Comparison of ENCODE assay signal across 9 mouse cellular contexts in the genomic region with DNA sequence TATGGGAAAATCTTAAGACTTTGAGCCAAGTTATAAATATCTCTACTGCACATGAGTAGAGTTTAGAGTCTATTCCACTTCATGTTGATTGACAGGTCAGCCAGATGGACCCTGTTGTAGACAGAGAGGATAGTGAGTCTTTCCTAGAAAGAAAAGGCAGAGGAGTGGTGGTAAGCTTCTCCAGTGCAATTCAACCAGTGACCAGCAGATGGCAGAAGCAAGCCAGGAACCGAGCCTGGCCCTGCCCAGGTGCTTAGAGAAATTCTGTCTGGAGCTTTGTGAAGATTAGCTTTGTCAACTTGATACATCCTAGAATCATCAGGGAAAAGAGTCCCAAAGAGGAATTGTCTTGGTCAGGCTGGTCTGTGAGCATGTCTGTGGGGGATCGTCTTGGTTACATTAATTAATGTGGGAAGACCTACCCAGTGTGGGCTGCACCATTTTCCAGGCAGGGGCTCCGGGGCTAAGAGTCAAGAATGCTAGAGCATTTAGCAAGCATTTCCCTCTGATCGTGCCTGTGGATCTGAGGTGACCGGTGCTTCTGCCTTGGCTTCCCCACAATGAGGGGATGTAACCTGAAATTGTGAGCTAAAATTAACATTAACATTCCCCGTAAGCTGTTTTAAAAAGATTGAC.
DNase-seq lines count a peak whose midpoint lies in the region; ATAC-seq and TF ChIP-seq lines count a peak whose summit lies in the region.
"Had no signal": no experiment of that assay in that cellular context is flagged by ENCODE, and none has a peak within 500 bp of the region (broad histone marks: within the 10 kb centered on the region; RNA-seq: fewer than 3 reads in every experiment).

No protein-coding gene starts in this region.

- no peak overlapping the region for H3K9ac ChIP-seq in lung, embryonic 14.5 days
- H3K9ac ChIP-seq: embryonic facial prominence, embryonic 15.5 days had no signal

- no peaks in the 10 kb centered on the region for H3K9me3 ChIP-seq in lung, embryonic 14.5 days (ENCODE audit: low read depth, low read length)
- H3K9me3 ChIP-seq: embryonic facial prominence, embryonic 15.5 days had no signal

- WGBS in lung, embryonic 14.5 days: 40% methylated on average over 6 of the region's 6 CpGs

- ATAC-seq in hematopoietic stem cell, adult 5-6 weeks (replicated peaks in 1 of 2; ENCODE audit: insufficient read depth in 1 of 2, low FRiP score in 2 of 2, low TSS enrichment in 1 of 2, low read depth in 1 of 2, poor library complexity in 2 of 2, severe bottlenecking in 2 of 2): peak; percentile 47
- peak; percentile 47; the same call in 1 of the 2 replicates for ATAC-seq in lung, embryonic 14.5 days (ENCODE audit: insufficient read depth)

- H3K4me1 ChIP-seq in lung, embryonic 14.5 days (ENCODE audit: insufficient read depth): no peaks in the 10 kb centered on the region

- peak; percentile 93 for TF ChIP-seq CTCF in lung, embryonic 14.5 days (IDR thresholded peaks at IDR 0.05; ENCODE audit: low read depth)

- H3K4me3 ChIP-seq in lung, embryonic 14.5 days (ENCODE audit: low read depth, low read length): no peak overlapping the region
- H3K4me3 ChIP-seq: embryonic facial prominence, embryonic 15.5 days had no signal

- DNase-seq in CD4-positive, CD25-positive, alpha-beta regulatory T cell, adult 2 months (ENCODE audit: low read depth, low spot score): peak; percentile 80
- DNase-seq in adrenal gland, adult 8-10 months: peak; percentile 13
- peak; percentile 62 for DNase-seq in embryo, embryonic 11.5 days (ENCODE audit: low read depth, low spot score)
- DNase-seq in layer of hippocampus, adult 11-12 months (ENCODE audit: low spot score): peak; percentile 78
- peak; percentile 86 for DNase-seq in lung, embryonic 14.5 days
- peak; percentile 64 for DNase-seq in ovary, postnatal 14 days (ENCODE audit: low spot score)
- peak; percentile 75 for DNase-seq in thymus, postnatal 14 days

- H3K27ac ChIP-seq in lung, embryonic 14.5 days (ENCODE audit: low read depth): no peak overlapping the region
- H3K27ac ChIP-seq: embryonic facial prominence, embryonic 15.5 days had no signal

- H3K36me3 ChIP-seq in lung, embryonic 14.5 days (ENCODE audit: insufficient read depth): no peaks in the 10 kb centered on the region
- H3K36me3 ChIP-seq: embryonic facial prominence, embryonic 15.5 days had no signal

- H3K27me3 ChIP-seq in lung, embryonic 14.5 days (ENCODE audit: insufficient read depth, low read length): no peaks in the 10 kb centered on the region

- H3K4me2 ChIP-seq in lung, embryonic 14.5 days: no peak overlapping the region
- H3K4me2 ChIP-seq: embryonic facial prominence, embryonic 15.5 days had no signal

Comparison
In these comparisons a context has a peak if more than half of its experiments do, and no peak if none do; other contexts are left out.
1. DNase-seq: peak in every context shown above with its lines; median percentile 86 in lung, embryonic 14.5 days; 80 in CD4-positive, CD25-positive, alpha-beta regulatory T cell, adult 2 months; 78 in layer of hippocampus, adult 11-12 months; 75 in thymus, postnatal 14 days; 64 in ovary, postnatal 14 days; 62 in embryo, embryonic 11.5 days; 13 in adrenal gland, adult 8-10 months.